Mouse (Mus musculus) large intestine, adult 2 months (tissue): ENCODE data around the gene Zmynd8. TPM values are rescaled to one million over a fixed set of nuclear protein-coding genes. Genes with fewer than 3 reads are reported as not detected.

Experiments used
- DNase-seq: peaks from one replicate; pipeline ENCODE4 v3.0.0-alpha.2; 2012; ENCODE audit warnings: low read depth, low spot score
- WGBS: fragments of 180-500 bp; shearing (Covaris S2); methylation state at CpG from one replicate; pipeline ENCODE4 v1.1.7; 2018; 5-methylcytosine and 5-hydroxymethylcytosine counted together
- polyA plus RNA-seq: library from polyadenylated mRNA; depleted of rRNA; stranded (reverse); fragments of >200 nt; gene quantifications from 2 replicates; pipeline ENCODE4 v1.2.3, GENCODE M21; 2012

The Zmynd8 gene
- polyA plus RNA-seq, 1 experiment = 13.4 TPM

DNA sequence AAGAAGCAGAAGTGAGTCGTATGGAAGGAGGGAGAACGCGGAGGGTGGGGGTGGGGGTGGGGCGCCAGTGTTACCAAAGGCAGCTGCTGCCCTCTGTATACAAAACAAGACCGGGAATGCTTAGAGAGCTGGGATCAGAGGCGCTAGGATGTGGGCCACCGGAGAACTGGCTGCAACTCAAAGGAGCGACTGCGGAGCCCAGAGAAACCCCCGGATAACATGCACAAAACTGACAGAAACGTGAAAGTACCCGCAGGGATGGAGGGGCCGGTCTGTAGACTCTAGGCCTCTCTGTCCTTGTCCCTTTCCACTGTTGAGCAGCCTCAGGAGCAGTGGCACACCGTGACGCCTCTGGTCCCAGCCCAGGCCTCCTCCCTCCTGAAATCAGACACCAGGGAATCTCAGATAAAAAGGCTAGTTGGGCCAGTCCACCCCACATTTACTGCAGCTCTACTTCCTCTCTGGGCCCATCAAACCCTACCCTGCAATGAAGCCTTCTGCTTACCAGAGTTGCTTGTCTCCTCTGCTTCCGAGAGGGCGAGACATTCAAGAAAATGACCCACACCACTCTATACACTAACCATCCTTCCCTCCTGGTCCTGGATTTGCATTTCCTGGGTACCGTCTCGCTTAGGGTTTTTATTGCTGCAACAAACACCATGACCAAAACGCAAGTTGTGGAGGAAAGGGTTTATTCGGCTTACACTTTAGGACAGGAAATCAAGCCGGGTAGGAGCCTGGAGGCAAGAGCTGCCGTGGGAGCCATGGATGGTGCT lies 1.7 kb upstream of the Zmynd8 start:
- DNase-seq = no peak
- WGBS = 21% methylated on average over 23 of the region's 23 CpGs

DNA sequence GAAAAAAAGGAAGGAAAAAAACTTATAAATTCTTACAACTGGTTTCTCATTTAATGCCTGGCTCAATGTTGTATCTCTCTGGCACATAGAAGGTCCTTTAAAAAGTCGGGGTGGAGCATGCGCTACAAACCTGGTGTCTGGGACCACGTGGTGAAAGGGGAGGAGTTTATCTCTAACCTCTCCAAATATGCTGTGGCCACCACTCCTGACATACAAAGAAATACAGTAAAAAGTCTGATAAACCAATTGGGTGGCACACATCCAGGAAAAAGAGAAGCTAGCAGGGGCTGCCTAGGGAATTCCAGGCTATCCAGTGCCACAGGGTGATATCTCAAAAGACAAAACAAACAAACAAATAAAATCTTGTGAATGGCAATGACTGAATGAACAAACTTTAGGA lies 1.1 kb upstream of the Zmynd8 start:
- DNase-seq = no peak
- 15% methylated on average over 3 of the region's 3 CpGs for WGBS

DNA sequence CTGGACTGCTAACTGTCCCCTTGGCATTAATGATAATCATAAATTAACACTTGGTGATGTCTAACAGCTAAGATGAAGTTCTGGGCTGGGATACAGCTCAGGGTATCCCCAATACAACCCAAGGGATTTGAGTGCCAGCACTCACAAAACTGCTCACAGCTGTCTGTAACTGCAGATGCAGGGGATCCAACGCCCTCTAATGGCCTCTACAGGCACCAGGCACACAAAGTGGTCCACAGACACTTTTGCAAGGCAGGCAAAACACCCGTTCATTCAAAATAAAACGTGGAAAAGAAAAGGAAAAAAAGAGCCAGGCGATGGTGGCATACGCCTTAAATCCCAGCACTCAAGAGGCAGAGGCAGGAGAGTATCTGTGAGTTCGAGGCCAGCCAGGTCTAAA lies 658 bp upstream of the Zmynd8 start:
- no peak for DNase-seq
- WGBS = 65% methylated on average over 6 of the region's 6 CpGs

DNA sequence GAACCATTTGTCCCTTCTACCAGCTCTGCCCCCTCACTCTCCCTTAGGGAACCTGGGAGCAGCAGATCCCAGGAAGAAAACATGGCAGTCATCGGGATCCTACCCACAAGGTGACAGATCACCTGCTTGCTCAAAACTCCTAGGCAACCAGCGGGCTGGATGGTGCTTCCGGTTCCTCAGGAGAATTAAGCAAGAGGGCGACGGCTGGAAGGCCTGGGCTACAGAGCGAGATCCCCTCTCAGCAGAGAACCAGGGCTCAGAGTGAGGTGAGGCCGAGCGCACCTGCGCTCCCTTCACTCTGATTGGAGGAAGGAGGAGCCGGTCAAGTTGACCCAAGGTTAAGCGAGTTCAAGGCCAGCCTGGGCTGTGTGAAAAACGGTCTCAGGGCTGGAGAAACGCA lies 2.6 kb downstream of the Zmynd8 start:
- no peak for DNase-seq
- WGBS = 90% methylated on average over 13 of the region's 13 CpGs

DNA sequence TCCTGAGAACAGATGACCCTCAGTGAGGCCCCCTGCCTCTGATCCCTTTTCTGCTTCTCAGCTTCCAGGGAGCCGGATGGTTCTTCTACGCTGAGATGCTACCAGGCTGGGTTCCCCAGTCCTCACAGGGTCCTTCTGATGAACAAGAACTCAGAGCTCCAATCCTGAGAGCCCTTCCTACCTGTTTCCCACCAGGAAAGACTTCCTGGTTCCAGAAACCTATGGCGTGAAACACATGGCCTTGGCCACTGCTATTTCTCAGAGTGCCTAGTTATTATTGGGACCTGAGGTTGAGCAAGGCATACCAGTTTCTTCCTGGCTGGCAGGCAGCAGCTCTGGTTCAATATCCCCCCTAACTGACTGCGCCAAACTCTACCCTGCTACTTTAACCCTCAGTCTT lies 3.1 kb downstream of the Zmynd8 start:
- no peak for DNase-seq
- WGBS = 91% methylated on average over 4 of the region's 4 CpGs

DNA sequence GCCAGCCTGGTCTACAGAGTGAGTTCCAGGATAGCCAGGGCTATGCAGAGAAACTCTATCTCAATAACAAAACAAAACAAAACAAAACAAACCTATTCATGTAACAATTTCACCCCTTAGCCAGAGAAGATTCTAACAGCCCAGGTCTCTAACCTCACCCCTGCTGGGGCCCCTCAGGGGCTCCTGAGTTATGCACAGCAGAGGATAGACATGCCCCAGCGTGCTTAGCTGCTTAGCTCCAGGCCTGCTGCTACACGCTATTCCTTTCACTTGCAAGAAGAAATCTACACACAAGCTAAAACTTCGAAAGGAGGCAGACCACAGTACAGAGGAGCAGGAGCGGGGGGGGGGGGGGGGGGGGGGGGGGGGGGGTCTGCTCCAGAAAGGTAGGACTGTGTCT lies 4.3 kb downstream of the Zmynd8 start:
- DNase-seq = no peak
- 67% methylated on average over 4 of the region's 4 CpGs for WGBS

DNA sequence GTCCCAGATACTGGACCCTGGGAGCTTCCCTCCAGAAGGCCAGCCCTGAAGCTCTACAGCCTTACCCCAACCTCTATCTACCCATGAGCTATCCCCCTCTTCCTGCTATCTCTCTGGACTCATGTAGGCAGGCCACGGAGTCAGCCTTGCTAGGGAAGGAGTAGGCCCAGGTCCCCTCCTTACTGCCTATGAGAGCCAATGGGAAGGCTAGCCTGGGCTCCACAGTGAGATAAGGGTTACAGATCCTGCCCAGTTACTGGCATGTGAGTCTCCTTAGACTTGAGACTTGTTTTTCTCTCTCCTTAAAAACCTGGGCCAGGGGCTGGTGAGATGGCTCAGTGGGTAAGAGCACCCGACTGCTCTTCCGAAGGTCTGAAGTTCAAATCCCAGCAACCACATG lies 5.6 kb downstream of the Zmynd8 start:
- DNase-seq = no peak
- WGBS = 91% methylated on average over 3 of the region's 3 CpGs

DNA sequence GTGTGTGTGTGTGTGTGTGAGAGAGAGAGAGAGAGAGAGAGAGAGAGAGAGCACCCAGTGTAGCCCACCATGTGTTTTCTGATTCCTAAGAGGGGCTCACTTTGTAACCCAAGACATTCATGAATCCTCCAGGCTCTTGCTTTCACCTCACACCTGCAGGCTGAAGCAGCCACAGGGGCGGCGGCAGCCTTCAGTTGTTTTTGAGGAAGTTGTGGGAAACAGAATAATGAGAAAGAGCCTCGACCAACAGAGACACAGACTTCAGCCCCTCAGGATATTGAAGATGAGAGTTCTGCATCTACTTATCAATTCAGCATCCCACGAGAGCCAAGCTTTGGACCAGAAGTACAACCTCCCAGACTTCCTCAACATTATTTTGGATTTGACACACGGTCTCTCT lies 6.2 kb downstream of the Zmynd8 start:
- DNase-seq = no peak
- WGBS = 81% methylated on average over 5 of the region's 5 CpGs

DNA sequence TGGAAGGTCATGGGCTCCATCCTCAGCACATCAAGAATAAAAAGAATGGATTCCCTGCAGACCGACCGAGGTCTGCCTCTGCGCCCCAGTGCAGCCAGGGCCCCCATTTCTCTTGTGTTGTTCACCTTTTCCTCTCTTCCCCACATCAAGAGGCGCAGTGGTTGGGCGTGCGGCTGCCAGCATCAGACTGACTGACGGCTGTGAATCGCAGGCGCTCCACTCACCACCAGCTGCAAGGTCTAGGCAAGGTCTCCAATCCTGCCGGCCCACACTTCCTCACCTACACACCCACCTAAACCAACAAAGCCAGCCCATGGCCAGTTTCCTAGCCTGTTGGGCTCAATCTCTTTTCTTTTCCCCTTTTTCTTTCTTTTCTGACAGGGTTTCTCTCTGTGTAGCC lies 8.4 kb downstream of the Zmynd8 start:
- WGBS = 45% methylated on average over 10 of the region's 10 CpGs
- no peak for DNase-seq

DNA sequence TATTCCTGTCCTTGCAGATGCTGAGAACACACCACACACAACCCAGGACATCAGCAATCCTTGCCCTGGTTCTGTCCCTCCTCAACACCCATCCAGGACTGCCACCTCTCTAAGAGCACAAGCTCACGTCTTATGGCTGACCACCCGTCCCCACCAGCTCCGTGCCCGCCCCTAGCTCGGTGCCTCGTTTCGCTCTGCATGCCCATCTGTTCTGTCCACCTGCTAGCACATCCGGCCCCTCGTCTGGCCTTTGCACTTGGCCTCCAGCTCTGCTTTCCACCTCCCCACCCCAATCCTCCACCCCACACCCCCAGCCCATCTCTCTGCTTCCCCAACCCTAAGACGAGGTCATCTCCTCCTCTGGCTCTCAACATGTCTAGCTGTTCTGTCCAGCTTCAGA lies 8.9 kb downstream of the Zmynd8 start:
- WGBS = 90% methylated on average over 9 of the region's 10 CpGs
- DNase-seq = no peak

DNA sequence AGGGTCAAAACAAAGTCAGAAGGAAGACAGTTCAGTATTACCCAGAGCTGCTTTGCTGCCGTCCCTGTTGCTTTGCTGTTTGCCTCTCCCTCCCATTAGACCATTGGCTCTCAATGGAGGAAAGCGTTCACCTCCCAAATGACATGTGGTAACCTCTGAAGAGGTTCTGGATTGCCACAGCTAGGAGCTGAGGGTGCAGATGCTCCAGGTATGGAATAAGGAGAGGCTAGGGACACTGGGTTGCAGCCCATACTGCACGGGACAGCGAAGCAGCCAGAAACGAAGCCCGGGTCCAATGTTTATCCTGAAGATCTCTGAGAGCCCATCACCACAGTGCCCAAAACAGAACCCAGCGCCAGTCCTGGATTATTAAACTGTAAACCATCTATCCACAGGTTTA lies 9.6 kb downstream of the Zmynd8 start:
- no peak for DNase-seq
- WGBS = 36% methylated on average over 7 of the region's 7 CpGs

DNA sequence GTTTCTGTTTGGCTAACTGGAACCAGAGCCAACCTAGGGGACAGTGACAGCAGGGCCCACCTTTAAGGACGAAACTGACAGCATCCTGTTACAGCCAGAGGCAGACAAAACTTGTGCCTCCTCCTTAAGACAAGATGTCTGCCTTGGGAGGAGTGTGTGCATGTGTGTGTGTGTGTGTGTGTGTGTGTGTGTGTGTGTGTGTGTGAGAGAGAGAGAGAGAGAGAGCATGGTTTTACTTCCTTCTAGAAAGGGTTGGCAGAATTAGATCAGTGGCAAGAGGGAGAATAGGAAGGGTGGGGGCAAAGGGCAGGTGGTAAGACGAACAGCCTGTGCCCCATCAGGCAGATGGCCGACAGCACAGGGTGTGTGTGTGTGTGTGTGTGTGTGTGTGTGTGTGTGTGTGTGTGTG lies 10.0 kb downstream of the Zmynd8 start:
- 10% methylated on average over 3 of the region's 3 CpGs for WGBS
- DNase-seq = no peak

DNA sequence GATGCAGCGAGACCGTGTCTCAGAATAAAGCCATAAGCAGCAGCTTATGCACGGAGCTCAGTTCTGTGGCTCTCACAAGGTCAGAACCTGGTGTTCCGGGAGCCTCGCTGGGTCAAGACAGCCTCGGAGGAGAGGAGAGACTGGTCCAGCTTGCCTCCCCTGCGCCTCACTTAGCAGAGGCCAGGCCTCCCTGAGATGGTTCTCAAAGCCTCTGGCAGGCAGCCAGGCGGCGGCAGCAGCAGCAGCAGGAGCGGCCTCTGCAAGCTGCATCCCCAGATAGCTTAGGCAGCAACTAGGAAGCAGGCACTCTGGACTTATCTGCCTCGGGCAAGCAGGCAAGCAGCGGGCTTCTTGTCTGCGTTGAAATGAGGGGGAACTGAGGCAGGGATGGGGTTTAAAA lies 10.4 kb downstream of the Zmynd8 start:
- no peak for DNase-seq
- WGBS = 8% methylated on average over 13 of the region's 13 CpGs

DNA sequence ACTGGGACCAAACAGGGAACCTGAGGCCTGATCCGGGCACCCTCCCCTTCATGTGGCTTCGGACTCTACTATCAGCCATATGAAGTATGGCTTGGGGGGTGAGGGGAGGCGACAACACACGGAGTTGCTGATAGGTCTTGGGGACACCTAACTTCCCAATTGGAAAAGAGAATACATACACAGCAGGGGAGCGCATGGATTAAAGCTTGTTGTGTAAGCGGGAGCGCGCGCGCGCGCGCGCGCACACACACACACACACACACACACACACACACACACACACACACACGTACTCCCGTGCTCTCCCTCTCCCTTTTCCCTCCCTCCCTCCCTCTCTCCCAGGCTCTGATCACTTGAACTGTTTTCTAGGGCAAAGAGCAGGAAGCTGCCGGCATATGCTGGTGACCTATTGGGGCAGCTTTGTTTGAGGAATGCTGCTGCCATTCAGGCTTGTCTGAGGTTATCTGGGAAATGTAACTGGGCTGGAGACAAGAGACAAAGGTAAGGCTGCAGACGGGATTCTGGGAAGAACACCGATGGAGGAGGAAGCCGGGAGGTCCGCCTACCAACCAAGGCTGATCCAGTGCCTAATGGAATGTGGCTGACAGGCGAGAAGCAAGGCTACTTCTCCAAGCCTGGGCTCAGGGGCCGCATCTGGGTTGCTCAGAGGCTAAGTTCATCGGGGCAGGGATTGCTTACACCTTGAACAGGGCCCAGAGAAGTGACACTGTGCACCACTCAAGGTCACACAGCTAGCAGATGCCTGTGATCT lies 11.8 kb downstream of the Zmynd8 start:
- 14% methylated on average over 25 of the region's 25 CpGs for WGBS
- DNase-seq = no peak

DNA sequence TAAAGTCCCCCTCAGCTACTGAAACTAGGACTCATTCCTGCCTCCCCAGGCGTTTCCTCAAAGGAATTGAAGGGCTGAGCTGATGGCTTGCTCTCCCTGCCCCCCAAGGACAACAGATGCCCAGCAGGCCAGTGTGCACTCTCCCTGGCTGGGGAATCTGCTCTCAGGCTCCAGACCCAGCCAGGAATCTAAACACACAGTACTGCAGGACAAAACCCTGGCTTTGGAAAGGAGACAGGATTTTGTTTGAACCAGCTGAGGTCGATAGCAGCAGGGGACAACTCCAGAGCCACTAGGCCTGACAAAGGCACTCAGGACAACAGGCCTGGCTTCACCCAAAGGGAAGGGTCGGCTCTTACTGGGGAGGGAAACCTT lies 12.3 kb downstream of the Zmynd8 start:
- WGBS = 11% methylated on average over 3 of the region's 3 CpGs
- no peak for DNase-seq

DNA sequence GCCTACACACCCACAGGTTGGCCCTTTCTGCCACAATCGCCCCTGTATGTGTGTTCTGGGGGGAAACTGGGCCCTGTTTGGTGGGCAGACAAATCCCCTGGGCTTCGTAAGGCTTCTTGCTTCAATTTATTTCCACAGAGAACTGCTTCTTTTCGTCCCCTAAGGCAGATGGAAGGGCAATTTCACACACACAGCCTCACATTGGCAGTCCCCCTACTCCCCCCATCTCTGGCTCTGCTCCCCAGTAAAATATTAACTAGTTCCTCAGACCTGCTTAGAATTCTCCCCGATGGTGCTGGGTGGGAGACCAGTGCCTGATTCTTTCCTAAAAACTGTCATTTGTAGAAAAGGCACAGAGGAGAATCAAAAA lies 12.9 kb downstream of the Zmynd8 start:
- DNase-seq = no peak

DNA sequence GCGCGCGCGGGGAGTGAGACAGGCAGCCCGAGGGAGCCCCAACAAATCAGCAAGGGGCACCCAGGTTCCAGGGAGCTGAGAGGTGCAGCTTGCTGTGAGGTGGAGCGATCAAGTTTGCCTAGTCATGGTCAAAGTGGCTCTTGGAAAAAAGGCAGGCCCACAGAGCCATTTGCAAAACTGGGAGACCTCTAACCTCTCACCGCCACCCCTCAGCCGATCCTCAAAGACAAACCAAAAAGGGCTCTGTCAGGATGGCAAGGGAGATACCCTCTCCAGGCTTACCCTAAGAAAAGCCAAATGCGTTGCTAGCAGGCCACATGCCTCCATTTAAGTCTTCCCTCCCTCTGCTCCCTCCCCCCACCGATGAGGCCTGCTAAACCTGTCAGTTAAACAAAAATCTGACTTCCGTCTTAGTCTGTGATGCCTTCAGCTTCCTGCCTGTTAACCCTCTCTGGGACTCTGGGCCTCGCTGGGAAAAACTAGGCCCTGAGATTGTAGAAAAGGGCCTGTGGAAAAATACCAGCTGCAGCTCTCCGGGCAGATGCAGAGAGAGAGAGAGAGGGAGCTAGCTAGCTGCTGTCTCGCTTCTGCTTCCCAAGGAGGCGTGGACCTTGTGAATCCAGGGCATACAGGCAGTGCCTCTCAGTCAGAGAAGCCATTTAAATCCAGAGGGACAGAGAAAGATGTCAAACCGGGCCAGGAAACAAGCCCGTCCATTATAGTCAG lies 13.4 kb downstream of the Zmynd8 start:
- 4% methylated on average over 16 of the region's 17 CpGs for WGBS

More for the DNA sequence above, 12.9 kb downstream of the Zmynd8 start:
- WGBS = 26% methylated on average over 4 of the region's 4 CpGs

DNA sequence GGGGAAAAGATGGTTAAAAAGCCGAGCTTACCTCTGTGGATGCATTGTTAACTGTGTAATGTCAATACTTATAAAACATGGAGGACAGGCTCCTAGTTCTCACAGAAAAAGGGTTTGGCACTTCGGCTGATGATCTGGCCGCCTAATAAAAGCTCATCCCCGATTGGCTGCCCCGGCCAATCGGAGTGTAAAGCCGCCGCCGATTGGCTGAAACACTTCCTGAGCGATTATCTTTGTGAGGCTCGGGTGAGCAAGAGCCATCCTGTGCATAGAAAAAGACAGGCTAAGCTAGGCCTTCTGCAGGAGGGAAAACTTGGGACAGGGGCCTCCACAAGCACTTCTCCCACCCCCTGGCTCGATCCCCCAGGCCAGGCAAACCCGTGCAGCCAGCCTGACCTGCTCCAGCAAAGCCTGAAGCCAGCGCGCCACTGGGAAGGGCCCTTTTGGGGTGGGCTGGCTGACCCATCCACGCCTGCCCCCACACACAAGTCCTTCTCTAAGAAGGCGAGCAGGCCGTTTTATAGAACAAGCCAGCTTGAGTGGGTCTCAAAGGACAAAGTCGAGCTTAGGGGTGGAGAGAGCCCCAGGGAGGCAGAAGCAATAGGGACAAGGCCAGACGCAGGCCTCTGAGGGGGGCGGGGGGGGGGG lies 14.1 kb downstream of the Zmynd8 start:
- 3% methylated on average over 21 of the region's 21 CpGs for WGBS
- DNase-seq = no peak

More for the DNA sequence above, 13.4 kb downstream of the Zmynd8 start:
- no peak for DNase-seq

DNA sequence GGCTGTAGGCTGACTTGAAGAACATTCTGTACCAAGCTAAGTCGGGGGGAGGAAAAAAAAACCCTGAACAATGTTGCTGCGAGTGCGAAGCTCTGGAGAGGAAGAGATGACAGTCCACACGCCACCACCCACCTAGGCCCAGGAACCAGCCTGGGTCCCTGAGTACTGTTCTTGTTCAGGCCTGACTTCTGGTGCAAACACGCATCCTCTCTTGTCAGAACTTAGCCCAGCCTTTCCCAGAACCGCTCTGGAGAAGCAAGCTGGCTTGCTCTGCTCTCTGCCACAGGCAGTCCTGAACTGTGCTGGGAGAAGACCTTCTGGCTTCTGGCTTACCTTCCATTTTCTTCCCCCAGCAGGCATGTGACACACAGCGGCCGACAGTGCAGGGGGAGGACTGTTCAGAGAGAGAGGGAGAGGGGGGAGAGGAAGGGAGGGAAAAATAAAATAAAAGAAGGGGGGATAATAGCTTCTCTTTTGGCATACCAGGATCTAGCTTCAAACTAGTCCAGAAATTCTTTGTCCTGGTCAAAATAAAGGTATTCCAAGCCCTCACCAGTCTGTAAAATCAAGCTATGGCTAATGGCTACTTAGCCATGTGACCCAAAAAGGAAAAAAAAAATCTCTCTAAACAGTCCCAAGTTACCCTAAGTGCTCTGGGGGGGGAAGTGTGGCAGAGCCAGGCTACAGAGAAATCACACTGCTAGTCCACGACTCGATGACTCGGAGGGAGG lies 14.8 kb downstream of the Zmynd8 start:
- WGBS = 2% methylated on average over 11 of the region's 11 CpGs
- no peak for DNase-seq

DNA sequence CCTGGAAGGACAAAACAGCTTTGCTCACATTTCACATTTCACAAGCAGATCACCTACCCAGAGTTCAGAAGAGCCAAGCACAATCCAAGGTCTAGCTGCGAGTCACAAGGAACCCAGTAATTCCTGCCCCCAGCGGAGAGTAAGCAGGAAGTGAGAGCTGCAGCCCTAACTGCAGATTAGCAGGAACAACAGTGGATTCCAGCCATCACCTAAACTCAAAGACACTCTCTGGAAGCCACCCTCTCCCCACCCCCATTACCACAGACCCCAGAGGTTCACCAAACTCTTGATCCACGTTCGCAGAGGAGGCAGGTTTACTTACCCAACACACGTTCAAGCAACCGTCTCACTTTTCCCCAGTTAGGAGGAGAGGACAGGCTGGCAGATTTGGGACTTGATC lies 15.8 kb downstream of the Zmynd8 start:
- WGBS = 3% methylated on average over 6 of the region's 6 CpGs
- no peak for DNase-seq
